Mouse (Mus musculus): ENCODE measurements around the gene Ldlrad3.

The Ldlrad3 gene

DNA sequence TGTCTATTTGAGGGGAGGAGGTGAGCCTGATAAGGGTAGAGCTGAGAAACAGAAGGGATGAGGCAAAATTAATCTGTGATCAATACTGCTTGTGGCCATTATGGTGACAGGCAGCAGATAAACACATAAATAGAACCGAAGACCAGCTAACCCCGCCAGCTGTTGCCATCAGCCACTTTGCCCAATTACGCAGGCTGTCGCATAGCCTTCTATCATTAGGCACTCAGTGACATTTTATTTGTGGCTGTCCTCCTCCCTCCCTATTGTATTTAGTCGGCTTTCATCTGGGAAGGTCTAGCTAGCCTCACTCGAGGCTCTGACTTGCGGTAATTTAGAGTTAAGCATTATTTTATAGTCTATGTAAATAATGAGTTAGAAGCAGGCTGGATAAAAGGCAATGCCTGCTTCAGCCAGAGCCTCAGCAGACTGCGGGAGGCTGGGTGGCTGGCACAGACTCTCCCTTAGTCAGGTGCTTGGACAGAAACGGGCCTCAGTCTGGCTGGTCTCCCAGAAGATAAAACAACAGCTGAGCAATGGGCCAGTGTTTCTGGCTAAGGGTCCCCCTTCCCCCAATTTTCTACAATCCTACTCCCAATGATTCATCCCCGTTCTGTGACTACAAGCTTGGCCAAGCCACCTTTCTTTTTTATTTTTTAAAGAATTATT is 147.8 kb downstream of the Ldlrad3 start:
- no peak for DNase-seq (ENCODE audit: low read depth, low spot score)

DNA sequence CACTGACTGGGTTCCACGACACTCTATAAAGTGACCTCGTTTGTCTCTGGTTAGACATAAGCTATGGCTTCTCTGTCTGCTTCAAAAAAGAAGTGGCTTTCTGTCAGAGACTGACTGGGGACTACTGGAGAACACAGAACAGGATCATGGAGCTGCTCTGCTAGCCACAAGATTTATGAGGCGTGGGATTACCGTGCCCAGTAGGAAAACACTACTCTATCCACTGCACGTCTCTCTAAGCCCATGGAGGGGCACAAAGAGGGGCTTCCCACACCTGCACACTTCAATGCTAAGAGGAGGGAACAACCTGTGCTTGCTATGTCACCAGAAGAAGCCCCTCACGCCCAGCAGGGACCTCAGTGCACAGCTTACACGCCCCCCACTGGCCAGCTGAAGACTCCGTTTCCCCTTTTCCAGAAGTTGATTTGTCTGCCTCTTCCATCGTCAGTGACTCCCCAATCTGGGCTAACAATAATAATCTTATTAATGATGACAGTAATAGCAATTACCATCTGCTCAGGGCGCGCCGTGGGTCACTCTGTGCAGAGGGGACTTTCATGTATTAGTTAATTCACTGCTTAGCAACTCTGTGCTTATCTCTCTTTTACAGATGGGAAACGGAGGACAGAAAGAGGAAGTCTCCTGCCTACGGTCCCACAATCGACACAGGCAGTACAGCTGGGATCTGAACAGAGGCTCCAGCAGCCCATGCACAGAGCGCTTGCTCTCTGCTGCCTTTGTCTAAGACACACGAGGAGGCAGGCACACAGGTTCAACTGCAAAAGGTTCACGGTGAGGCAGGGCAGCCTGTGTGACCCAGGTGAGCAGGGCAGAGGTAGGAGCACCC is 149.3 kb downstream of the Ldlrad3 start:
- peak; percentile 64 for DNase-seq (ENCODE audit: low read depth, low spot score)

DNA sequence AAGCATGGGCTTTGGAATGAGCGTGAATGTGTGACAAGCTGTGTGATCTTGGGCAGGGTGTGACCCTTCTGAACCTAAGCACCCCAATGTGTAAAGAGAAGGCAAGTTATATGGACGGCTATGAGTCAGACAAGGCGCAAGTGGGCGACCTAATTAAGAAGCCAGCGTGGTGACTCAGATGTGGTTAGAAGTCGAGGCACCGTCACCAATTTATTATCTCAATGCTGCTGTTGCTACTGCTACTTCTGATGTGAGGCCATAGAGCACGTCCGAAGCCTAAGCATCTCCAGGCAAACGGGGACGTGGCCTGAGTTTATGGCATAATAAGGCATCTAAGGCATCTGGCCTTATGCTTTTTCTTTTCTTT is 151.7 kb downstream of the Ldlrad3 start:
- peak; percentile 19 for DNase-seq (ENCODE audit: low read depth, low spot score)

DNA sequence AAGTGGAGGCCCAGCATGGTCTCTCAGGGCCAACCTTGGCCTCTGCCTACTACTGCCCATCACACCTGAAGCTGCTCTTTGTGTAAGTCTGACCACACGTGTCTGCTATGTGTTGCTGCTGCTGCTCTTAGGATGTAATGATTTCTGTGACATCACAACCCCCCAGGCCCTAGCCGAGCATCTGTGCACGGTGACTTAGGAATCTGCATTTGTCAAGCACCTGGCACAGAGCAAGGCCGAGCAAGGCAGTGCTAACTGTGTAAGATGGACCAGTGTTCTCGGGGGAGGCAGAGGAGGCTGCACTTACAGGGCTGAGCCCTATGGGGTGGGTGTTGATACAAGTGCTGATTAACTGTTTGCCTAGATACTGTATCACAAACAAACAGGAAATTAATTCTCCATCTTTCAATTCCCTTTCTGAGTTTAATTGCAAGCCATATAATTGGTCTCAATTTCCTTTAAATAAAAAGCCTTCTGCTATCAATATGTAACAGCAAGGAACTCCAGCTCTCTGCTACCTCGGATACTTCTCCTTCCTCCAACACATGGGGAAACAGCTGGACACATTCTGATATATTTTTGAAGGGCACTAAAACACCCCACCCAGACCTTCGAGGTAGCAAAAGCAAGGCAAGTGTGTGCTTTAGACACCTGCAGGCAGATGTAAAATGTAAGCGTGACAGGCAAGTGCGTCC is 152.2 kb downstream of the Ldlrad3 start:
- no peak for DNase-seq (ENCODE audit: low read depth, low spot score)

DNA sequence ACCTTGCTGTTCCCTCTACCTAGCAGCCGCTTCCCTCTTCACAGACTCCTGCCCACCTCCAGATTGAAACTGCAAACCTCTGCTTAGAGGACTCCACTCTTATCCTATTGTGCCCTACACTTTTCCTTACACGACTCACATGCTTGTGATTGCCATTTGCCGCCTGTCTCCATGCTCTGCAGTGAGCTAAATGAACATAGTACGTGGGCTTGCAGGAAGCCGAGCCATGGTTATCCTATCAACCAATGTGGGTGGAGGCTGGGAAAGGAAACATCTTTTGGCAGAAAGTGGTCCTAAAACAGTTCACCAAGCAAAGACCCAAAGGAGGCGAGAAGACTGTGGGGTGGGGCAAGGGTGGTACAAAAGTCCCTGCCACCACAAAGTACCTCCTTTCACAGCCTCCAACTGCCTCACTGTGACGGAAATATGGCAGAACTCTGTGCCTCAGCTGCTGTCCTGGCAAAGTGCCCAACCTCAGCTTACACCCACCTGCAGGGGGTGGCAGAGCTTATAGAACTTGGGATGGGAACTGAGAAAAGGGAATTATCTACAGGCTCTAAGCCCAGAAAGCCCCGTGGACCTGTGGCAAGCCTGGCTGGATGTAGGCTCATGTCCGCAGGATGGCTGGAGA is 153.4 kb downstream of the Ldlrad3 start:
- no peak for DNase-seq (ENCODE audit: low read depth, low spot score)

DNA sequence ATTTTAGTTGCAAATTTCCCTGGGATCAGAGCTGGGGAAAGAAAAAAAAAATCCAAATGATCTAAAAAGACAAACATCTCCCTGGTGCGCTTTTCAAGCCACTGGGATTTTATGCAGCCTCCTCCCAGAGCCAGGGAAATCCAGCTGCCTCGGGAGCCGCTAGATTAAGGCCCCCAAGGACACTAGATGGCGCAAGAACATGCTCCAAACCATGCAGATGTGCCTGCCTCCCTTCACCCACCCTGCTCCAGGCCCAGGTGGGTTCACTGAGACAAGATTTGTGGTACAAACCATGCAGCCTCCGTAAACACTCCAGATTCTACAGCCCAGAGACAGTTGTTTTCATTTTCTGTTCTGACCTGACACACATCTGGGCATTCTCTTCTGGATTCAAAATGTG is 155.5 kb downstream of the Ldlrad3 start:
- peak; percentile 48 for DNase-seq (ENCODE audit: low read depth, low spot score)

DNA sequence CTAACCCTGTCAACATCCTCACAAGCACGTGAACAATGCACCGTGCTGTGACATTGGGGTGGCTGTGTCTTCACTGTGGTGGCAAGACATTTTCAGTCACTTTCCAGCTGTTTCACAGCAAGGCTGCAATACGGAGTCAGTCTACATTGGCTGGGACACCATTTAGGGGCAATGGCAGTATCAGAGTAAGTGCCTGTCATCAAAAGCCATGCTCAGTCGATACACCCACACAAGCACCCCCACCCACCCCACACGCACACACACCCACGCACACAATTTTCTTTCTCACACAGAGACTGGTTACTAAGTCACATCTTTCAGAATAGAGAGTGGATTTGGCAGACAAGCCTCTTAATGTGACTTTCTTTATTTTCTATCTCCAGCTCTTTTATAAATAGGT is 156.0 kb downstream of the Ldlrad3 start:
- no peak for DNase-seq (ENCODE audit: low read depth, low spot score)

DNA sequence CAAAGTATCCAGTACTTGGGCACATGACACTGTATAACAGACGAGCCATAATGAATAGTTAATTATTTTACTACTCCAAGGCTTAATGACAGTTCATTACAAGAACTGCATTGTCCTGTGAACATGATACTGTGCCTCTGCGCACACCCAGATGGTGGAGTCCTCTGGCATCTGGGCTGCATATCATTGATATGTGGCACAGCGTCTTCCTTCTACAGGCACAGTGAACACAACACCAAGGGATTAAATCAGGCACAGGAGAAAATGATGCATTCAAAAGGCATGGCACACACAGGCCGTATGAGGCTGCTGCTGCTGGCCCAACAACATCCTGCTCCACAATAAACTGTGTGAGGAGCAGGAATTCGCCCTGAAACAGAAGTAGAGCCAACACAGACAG is 156.5 kb downstream of the Ldlrad3 start:
- DNase-seq (ENCODE audit: low read depth, low spot score), result no peak

DNA sequence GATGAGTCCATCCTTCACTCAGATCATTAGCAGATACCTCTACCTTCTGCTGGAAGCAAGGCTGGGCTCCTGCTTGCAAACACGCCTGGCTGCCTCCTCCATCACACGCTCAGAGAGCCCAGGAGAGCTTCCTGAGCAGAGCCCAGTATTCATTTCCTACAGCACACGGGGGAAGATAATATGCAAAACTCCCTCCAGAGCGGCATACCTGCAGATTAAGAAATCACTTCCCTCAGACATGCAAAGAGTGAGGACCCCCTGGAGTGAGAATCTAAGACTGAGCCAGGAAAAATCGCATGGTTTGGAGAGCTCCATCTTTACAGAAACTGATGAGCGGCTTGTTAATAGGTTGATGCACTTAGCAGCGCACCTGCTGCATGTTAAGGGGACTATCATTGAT is 158.9 kb downstream of the Ldlrad3 start:
- DNase-seq (ENCODE audit: low read depth, low spot score), result no peak

DNA sequence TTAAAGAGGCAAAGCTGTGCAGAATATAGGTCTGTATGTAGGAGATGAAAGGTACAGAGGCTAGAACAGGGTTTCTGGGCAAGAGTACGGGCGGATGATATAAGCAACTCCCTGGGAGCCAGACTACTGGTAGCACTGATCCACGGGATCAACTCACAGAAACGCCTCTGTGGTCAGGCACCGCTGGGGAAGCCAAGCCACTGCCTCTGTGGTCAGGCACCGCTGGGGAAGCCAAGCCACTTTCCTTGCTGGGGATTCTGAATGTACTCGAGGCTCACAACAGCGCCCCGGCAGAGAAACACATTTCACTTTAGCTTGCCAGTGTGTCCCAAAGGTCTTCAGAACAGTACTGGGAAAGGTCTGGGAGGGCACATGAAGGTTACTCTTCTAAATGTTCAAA is 160.0 kb downstream of the Ldlrad3 start:
- DNase-seq (ENCODE audit: low read depth, low spot score), result no peak

DNA sequence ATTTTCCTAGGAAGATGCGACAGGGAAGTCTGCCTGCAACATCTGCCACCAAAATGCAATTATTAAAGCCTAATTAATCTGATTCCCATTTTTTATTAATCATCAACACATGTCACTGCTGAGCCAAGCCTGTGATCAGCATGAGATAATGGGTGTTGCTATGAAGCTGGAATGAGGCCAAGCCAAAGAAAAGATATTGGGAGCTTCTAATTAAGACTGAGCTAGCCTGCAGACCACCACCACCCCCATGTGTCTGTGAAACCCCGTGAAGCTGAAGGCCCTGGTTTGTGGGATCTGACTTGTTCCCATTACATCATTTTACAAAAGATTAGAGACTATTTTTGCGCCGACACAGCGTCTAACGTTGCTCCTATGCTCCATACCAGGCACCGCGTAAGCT is 161.7 kb downstream of the Ldlrad3 start:
- no peak for DNase-seq (ENCODE audit: low read depth, low spot score)

DNA sequence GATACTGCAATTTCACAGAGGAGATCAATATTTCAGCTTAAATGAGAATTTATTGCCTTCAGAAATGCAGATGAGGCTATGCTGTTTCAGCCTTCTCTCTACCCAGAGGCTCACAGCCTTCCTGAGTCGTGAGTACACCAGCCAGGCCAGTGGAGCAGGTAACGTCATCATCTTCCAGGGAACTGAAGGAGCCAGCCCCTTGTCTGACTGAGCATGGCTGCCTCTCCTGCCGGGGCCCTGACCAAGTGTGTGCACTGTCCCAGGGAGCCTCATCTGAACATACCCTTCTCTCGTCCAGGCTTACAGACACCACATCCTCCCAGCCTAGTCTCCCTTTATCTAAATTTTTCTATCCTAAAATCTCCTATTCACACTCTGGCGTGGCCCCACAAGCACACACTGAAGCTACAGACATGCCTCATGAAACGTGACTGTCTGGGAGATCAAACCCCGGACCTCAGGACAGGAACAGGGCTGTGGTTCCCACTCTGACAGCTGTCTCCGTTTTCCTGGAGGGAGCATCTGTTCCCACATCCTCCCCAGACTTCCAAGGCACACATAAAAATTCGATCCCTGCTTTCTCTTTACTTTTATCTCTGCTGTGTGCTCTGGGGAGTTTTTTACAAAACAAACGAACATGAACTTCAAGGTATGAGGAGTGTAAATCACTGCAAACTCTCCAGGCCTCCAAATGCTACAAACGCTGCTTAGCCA is 164.7 kb downstream of the Ldlrad3 start:
- DNase-seq (ENCODE audit: low read depth, low spot score), result no peak

DNA sequence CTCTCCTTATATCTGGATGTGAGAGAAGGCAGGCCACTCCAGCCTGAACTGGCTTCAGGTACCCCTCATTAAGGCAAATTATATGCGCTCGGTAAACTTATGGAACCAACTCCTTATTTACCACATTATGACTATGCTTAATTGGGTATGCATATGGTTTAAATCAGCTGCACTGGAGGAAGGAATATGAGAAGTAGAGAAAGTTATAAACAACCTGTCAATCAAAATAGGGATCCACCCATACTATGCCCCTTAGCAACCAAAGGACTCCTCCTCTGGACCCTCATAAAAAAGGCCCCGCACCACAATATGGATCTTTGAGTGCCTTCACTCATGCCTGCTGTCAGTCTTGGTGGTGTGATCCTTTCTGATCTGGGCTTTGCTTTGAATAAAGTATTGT is 165.6 kb downstream of the Ldlrad3 start:
- DNase-seq (ENCODE audit: low read depth, low spot score), result no peak

DNA sequence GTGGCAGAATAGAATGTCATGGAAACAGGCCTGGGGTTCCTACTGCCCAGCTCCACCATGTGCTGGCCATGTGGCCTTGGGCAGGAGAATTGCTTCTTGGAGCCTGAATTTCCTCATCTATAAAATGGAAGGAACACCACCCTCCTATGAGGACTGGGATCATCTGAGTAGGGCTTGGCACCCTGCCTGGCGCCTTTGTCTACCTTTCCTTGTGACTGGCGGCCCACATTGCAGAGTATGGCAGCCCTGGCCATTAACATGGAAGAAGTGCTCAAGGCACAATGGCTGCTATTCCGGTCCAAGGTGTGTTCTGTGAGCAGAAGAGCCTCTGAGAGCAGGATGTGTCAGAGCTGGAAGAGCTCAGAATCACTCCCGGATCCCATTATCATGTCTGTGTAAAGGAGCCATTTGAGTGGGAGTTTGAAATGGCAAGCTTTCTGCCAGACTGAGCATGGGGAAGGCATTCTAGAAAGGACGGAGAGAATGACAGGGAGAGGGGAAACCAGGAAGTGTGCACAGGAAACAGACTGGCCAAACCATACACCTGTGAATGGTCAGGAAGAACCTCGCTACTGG is 171.6 kb downstream of the Ldlrad3 start:
- no peak for DNase-seq (ENCODE audit: low read depth, low spot score)

DNA sequence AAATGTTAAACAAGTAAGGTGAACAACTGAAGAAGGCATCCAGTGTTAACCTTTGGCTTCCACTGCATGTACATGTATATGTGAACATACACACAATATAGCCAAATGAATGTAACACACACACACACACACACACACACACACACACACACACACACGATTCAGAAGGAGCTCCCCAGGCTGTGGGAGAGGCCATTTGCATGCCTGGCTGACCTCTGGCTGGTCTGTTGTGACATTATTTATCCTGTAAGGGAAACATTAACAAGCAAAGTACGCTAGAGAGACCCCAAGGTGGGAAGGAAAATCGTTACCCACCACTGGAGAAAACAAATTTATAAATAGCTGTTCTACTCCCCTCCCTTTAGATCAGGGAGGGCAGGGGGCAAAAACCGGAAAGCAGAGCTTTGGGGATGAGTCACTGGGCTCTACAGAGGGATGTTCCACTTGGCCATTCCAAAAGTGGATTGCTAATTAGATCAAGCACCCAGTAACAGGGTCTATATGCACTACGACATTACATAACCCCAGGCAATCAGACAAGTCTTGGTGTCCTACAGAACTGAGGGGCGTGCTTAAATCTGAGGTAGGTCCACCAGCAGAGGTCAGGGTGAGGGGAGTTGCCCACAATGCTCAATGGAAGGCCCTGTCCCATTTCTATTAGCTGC is 174.7 kb downstream of the Ldlrad3 start:
- no peak for DNase-seq (ENCODE audit: low read depth, low spot score)

DNA sequence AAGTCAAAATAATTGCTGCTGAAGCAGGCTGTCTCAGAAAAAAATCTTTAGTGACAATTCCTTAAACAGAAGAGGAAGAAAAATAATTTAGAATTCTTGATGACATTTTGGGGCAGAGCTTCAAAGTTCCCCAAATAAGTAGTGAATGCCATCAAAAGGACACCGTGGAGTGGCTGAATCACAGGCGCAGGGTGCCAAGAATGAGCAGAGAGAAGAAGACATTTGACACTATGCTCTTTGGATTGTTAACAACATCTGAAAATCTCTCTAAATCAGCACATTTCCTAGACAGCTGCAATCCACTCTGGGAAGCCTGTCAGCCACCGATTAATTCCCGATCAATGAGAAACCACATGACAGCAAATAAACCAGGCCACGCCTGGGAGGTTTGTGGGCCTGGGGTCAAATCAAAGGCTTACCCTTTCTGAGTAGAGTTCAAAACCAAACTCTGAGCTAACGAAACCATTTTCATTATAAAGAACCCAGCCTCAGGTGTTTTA is 176.4 kb downstream of the Ldlrad3 start:
- DNase-seq (ENCODE audit: low read depth, low spot score), result no peak

DNA sequence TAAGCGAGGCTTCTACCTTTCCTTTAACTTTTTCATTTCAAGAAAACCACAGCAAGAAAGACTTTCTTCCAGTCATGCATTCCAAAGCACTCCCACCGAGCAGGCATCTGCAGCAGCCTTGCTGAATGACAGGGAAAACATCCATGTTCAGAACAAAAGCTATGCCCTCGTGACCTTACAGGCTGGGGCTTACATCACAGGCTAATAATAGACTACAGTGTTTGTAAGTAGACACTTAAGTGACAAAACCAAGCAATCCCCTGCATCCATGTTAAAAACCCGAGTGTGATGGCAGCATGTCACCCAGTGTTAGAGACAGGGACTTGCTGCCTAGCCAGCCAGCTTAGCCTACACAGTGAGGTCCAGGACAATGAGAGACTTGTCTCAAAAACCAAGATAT is 180.0 kb downstream of the Ldlrad3 start:
- no peak for DNase-seq (ENCODE audit: low read depth, low spot score)

DNA sequence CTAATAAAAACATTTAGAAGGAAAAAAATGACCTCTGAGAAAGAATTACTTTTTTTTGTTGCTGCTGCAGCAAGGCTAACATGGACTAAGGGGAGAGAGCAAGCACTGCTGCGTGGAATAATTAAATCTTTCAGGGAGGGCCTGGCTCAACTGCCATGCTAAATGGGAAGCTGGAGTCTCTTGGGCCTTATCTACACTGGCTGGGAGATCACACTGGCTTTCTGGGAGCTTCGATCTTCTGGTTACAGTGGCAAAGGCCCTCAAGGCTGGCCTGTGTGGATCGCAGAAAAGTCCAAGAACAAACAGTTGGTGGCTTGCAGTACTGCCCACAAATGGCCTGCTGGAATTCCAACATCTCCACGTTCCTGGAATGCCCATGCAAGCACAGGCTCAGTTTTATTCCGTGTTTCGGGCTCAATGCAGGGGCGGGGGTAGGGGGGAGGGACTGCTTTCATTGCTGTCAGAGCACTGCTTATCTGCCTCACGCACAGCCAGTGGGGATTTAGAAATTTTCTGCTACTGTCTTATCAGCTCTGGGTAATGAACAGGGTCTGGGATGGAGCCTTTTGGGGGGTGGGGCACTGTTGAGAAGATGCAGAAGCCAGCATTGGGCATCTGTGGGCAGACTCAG is 180.7 kb downstream of the Ldlrad3 start:
- DNase-seq (ENCODE audit: low read depth, low spot score), result no peak

DNA sequence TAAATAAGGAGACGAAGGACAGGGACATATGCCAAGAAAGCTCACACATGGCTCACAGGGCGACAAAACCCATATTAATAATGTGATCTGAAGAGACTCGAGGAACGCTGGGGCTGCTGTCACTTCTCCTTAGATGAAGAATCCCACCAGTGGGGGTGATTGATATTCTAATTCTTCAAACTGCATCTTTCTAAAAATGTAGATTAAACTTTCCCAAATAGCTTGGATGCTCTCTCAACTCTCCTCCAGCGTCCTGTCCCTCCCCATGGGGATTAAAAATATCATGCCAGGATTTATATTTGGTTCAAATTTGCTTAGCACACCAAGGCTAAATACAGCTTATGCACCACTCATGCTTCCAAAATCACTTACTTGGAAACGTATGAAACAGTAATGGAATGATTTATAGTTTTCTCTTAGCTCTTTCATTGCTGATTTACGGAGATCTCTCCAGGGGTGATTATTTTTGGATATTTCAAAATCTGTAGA is 182.4 kb downstream of the Ldlrad3 start:
- DNase-seq (ENCODE audit: low read depth, low spot score), result no peak
